Mouse (Mus musculus) inflammation-experienced regulatory T-cells, adult 16 weeks (primary cell): Measurements from ENCODE around the gene Uhrf1. TPM values are rescaled to one million over a fixed set of nuclear protein-coding genes. Genes with fewer than 3 reads are reported as not detected.

Experiments used
- polyA plus RNA-seq: library from polyadenylated mRNA; unstranded; fragments of 100-300 nt; shearing (Covaris generic); gene quantifications from one replicate; pipeline ENCODE4 v1.2.1, GENCODE M21; 2017

The Uhrf1 gene
- 25.5 TPM for polyA plus RNA-seq

GRCm38 (mm10) chr17:56303160-56303846 is at the start of gene Uhrf1:
TSS of gene Uhrf1 (plus strand) at chr17:56303321.

GRCm38 (mm10) chr17:56256239-56256881 is 46.8 kb upstream of the Uhrf1 start, which contains the start of gene Fem1a:
TSS of gene Fem1a (plus strand) at chr17:56256810.

GRCm38 (mm10) chr17:56276643-56277566 is 26.2 kb upstream of the Uhrf1 start, which contains the start of gene Ticam1:
TSS of gene Ticam1 (minus strand) at chr17:56276786.

GRCm38 (mm10) chr17:56292531-56293222 is 10.4 kb upstream of the Uhrf1 start, which contains the start of gene Plin3:
TSS of gene Plin3 (minus strand) at chr17:56292873.

GRCm38 (mm10) chr17:56300186-56300585 is 2.9 kb upstream of the Uhrf1 start, which contains the start of gene Arrdc5:
TSS of gene Arrdc5 (minus strand) at chr17:56300286.

GRCm38 (mm10) chr17:56325450-56326152 is 22.5 kb downstream of the Uhrf1 start, which contains the start of gene Kdm4b:
TSS of gene Kdm4b (plus strand) at chr17:56326062.

Other genes starting within 250 kb of the Uhrf1 start
- gene Ubxn6, start 228.3 kb upstream of the Uhrf1 start, polyA plus RNA-seq = 88.2 TPM
- gene Hdgfl2, start 223.7 kb upstream of the Uhrf1 start, polyA plus RNA-seq = 160 TPM
- gene Plin4, start 193.5 kb upstream of the Uhrf1 start, polyA plus RNA-seq = not detected
- not detected for gene Plin5, start 185.7 kb upstream of the Uhrf1 start, polyA plus RNA-seq
- not detected for gene Lrg1, start 181.3 kb upstream of the Uhrf1 start, polyA plus RNA-seq
- gene Sema6b, start 163.0 kb upstream of the Uhrf1 start, polyA plus RNA-seq = not detected
- gene Tnfaip8l1, start 140.8 kb upstream of the Uhrf1 start, polyA plus RNA-seq = 35.0 TPM
- 61.5 TPM for gene Mydgf, start 119.4 kb upstream of the Uhrf1 start, polyA plus RNA-seq
- 45.3 TPM for gene Dpp9, start 84.4 kb upstream of the Uhrf1 start, polyA plus RNA-seq
- gene Fem1a, start 46.5 kb upstream of the Uhrf1 start, polyA plus RNA-seq = 5.0 TPM
- 9.2 TPM for gene Ticam1, start 26.5 kb upstream of the Uhrf1 start, polyA plus RNA-seq
- gene Plin3, start 10.4 kb upstream of the Uhrf1 start, polyA plus RNA-seq = 45.8 TPM
- gene Arrdc5, start 3.0 kb upstream of the Uhrf1 start, polyA plus RNA-seq = not detected
- 17.8 TPM for gene Kdm4b, start 22.7 kb downstream of the Uhrf1 start, polyA plus RNA-seq
- 11.2 TPM for gene Ptprs, start 173.2 kb downstream of the Uhrf1 start, polyA plus RNA-seq
- gene Znrf4, start 209.1 kb downstream of the Uhrf1 start, polyA plus RNA-seq = not detected